Mouse (Mus musculus) ovary, postnatal 14 days (tissue): ENCODE data around the gene Fpr-rs3.

Source experiments
- DNase-seq: peaks from one replicate; pipeline ENCODE4 v3.0.0; 2022; ENCODE audit warnings: low spot score

The Fpr-rs3 gene

DNA sequence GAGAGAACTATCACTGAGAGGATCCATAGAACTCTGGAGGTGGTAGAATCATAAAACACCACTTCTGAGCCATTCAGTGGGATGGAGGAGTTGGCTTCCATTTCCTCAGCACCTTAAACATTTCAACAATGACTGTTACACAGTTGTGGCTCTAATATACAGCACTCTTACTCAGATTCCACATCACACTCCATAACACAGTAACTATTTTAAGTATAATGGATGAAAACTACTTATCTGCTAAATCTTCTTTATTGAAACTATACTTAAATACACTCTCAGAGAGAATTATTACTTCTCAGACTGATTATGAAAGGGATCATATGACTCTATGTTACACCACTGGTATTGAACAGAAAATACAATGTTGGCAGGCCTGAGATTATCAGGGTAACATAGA is at the start of gene Fpr-rs3:
Gene Fpr-rs3, minus strand, starts transcription at position 101 of the 400 bp plus-strand sequence.
- no peak for DNase-seq

- DNase-seq = no peak
Observed at GRCm38 (mm10) chr17:20596323-20596722, 28.4 kb downstream of the Fpr-rs3 start, which contains the start of gene Vmn2r110. TSS of gene Vmn2r110 (minus strand) at chr17:20596423.
